Mouse (Mus musculus): ENCODE measurements around the gene Pdia4.
"Not testable (repeated sequence)": the region's sequence is repeated elsewhere in the genome, so short reads cannot be mapped to it uniquely, and the experiment has no call there.

- TF ChIP-seq POLR2A (IDR thresholded peaks at IDR 0.05; ENCODE audit: low read depth, low read length); CTCF (IDR thresholded peaks at IDR 0.05; ENCODE audit: extremely low read depth, insufficient read depth, insufficient read length, insufficient replicate concordance): not testable (repeated sequence)
Measured at GRCm38 (mm10) chr6:47771113-47771512, 42.1 kb downstream of the Pdia4 start.

All from spleen, adult 2 months (tissue).